Mouse (Mus musculus) left cerebral cortex, adult 11 months (tissue): ENCODE measurements around the gene Ddx51.

Experiments used
- DNase-seq: peaks from one replicate; pipeline ENCODE4 v3.0.0; 2022; ENCODE audit warnings: low spot score

Gene Ddx51

DNA sequence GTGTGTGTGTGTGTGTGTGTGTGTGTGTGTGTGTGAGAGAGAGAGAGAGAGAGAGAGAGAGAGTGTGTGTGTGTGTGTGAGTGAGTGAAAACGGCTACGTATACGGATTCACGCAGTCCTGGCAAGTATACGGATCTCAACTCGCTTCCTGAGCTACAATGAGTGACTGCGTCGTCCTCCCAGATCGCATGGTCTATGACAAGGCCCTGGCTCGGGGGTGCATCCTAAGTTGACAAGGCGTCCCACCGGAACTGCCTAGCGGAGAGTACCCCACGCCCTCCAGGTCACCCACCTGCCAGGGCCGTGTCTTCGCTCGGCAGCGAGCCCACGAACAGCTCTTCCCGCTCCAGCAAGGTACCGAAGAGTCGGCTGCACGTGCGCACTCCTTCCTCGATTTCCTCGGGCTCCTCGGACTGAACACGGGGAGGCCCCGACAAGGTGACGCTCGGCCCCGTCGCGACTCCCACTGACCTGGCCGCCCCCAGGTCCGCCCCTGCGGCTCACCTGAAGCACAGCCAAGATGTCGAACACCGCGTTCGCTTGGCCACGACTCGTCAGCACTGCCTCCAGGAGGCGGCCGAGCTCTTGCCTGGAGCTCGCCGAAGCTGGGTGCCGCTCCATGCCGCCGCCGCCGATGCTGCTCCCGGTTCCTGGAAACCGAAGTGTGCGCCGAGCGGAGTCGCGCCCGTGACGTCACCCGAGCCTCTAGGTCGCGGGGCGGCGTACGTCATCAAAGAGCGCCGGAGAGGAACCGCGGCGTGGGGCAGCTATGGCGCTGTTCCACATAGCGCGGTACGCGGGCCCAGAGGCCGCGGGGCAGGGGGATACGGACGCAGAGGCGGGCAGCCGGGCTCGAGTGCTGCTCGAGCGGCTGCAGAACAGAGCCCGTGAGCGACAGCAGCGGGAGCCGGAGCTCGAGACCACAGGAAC is at the start of gene Ddx51, which contains the start of gene Noc4l:
Ddx51 (plus strand) TSS at position 733 of the 930 bp plus-strand sequence.
Noc4l (minus strand) TSS at position 699 of the 930 bp plus-strand sequence.
- peak; percentile 89 for DNase-seq

DNA sequence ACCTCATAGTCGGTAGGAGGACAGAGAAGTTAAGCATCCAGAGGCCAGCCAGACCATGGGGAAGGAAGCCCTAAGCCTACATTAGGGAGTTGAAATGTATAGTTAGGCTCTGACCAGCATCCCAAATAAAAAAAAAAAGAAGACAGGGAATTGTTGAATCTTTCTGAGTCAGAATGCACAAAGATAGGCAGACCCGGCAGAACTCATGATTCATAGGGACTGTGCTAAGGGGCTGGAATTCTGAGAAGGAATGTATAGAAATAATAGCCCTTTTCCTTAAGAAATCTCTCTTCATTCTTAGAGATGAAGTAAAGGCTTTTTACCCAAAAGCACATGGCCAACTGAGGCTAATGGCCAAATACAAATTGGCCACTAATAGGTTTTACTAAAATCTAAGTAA is 48.9 kb upstream of the Ddx51 start:
- DNase-seq: no peak

GRCm38 (mm10) chr5:110605531-110606221 is 47.6 kb upstream of the Ddx51 start:
- no peak for DNase-seq

- no peak for DNase-seq
Measured at GRCm38 (mm10) chr5:110607767-110608166, 45.5 kb upstream of the Ddx51 start.

DNA sequence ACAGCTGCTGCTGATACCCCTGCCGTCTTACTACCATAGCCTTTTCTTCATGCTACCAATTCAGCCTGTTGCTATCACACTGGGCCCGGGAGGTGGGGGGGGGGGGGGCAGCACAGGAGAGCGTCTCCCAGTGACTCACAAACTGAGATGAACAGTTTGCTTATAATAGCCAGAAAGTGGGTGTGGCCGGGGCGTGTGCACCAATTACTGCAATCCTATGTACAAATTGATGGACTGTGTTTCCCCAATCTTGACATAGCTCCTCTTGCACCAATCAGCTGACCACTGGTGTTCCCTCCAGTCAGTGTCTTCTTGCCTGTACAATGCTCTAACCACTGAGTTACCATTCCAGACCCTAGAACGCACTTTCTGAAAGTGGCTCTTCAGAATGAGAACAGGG is 44.9 kb upstream of the Ddx51 start:
- no peak for DNase-seq

DNA sequence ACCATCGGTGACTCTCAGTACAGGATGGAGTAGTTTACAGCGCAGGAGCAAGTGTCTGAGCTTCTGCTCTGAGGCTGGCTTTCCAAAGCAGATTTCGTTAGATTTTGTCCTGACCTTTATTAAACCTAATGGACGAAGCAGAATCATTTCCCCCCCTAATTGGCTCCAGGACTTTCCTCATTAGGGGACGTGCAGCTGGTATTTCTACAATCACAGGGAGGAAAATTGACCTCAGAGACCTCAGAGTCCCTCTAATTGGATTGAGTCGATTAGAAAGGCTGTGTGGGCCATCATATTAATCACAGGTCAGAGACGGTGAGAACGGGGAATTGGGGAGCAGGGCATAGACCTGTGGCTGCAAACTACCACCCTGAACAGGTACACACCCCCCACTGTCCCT is 44.3 kb upstream of the Ddx51 start:
- no peak for DNase-seq

- no peak for DNase-seq
Measured at GRCm38 (mm10) chr5:110609425-110609824, 43.8 kb upstream of the Ddx51 start.

DNA sequence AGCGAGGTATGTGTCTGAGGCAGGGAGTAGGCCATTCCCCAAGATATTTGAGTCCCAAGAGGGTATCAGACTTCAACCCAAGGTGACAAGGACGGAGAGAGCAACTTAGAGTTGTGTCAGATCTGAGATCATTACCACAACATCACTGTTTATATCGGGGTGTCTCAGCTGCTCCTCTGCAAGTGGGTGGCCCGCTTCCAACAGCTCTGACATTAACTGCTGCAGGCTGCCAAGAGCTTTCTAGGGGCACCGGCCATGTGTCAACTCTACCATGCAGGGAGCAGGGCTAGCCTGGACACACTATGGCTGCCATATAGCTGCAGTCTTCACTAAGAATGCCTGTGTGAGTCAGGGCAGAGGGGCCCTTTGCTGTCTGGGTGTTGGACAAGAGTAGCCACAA is 43.4 kb upstream of the Ddx51 start:
- no peak for DNase-seq

- no peak for DNase-seq
Measured at GRCm38 (mm10) chr5:110610484-110610883, 42.8 kb upstream of the Ddx51 start.

DNA sequence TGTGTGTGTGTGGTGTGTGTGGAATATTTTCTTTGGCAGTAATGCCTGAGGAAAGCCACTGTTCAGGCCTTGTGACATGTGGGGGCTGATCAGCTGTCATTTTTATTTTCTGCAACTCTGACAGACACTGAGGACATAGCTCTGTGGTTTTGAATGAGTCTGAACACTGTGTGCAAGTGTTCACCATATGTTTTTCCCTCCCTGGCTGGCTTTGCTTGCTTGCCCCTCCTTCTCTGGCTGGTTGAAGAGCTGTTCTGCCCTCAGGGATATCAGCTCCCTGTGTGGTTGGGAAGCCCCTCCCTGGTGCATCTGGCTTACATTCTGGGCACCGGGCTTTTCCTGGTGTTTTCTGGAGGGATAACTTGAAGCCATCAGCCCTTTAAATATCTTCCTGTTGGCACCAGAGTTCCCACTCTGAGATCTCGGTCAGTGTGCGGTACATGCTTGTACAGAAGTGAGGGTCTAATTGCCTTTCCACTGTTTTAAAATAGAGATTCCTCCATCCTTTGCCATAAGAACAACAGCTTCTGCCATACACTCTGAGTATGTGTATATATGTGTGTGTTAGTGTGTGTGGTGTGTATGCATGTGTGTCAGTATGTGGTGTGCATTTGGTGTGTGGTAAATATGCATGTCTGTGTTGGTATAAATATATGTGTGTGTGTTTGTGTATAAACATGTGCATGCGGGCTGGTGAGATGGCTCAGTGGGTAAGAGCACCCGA is 41.7 kb upstream of the Ddx51 start:
- DNase-seq: no peak

DNA sequence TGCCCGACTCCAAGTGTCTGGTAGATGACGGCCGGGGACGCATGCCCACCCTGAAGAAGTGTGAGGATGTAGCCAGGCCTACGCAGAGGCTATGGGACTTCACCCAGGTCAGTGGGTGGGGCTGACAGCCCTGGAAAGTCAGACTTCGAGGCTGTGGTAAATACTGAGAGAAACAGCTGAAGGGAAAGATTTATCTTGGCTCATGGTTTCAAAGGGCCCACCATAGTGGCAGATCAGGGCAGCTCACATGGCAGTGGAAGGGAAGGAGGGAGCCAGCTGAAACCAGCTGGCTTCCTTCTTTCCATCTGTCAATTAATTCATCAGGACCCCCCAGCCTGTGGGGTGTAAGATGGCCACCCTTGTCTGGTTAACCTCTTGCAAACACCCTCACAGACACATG is 34.0 kb upstream of the Ddx51 start:
- no peak for DNase-seq

- DNase-seq: no peak
Measured at GRCm38 (mm10) chr5:110624319-110624718, 28.9 kb upstream of the Ddx51 start.

GRCm38 (mm10) chr5:110627351-110627750 is 25.9 kb upstream of the Ddx51 start:
- no peak for DNase-seq

DNA sequence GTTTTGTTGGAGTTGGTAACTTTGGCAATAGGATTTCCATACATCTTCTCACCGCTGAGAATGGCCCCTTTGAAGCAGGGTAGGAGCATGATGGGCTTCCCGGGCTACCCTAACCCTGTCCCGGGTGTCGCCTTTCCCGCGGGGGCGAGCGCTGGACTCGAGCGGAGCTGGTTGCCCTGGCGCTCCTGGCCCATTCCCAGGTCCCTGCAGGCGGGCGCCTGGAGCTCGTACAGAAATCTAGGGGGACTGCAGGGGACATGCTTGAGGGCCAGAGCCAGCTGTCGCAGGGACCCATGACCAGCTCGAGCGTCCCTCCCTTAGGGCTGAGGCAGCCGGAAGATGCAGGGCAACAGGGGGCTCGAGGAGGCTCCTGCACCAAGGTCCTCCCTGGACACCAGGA is 25.1 kb upstream of the Ddx51 start:
- no peak for DNase-seq

DNA sequence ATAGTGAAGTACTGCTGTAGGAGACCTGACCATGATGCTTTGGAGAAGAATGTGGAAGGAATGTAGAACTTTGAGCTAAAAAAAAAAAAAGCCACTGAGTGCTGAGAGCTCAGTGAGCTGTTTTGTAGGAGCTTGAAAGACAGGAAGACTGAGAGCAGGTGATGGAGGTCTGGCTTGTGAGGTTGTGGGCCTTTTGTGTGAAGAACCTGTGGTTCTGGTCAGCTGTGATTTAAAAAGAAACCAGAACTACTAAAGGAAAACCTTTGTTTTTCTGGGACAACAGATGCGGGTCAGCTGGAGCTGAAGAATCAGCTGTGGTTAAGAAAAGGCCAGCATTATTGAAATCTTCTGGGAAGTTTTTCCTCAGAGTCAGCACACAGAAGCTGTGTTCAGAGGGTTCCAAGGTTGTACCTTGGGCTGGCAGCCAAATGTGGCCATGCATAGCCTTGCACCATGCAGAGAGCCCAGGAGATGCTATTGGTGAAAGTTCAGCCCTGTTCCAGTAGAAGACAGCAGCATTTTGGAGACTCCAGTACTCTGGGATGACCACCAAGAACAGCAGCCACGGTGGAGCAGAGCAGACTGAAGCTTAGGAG is 23.6 kb upstream of the Ddx51 start:
- no peak for DNase-seq

DNA sequence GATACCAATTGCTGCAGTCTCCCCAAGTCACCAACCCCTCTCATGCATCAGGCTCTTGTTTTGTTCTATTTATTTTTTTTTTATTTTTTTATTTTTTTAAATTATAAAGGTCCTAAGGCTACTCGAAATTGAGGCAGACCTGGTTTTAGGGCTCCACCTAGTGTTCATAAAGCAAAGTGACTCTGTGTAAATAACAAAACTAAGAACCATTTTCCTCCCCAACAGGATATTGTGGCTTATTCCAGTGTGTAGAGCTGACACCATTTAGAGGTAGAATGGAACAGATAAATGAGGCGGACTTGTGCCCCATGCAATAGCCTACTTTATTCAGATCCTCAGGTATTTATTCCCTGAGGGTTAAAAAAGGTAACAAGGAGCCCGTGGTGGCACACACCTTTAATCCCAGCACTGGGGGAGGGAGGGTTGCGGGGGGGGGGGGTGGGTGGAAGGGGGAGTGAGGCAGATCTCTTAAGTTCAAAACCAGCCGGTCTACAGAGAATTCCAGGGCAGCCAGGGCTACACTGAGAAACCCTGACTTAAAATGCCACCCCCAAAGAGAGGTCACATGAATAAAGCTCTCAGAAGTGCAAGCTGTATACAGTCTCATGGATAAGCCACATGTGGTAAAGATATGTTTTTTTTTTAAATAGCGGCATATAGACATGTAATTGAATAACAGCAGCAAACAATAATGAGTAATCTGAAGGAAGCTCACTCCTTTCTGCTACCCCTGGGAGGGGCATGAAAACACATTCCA is 17.1 kb upstream of the Ddx51 start:
- no peak for DNase-seq

DNA sequence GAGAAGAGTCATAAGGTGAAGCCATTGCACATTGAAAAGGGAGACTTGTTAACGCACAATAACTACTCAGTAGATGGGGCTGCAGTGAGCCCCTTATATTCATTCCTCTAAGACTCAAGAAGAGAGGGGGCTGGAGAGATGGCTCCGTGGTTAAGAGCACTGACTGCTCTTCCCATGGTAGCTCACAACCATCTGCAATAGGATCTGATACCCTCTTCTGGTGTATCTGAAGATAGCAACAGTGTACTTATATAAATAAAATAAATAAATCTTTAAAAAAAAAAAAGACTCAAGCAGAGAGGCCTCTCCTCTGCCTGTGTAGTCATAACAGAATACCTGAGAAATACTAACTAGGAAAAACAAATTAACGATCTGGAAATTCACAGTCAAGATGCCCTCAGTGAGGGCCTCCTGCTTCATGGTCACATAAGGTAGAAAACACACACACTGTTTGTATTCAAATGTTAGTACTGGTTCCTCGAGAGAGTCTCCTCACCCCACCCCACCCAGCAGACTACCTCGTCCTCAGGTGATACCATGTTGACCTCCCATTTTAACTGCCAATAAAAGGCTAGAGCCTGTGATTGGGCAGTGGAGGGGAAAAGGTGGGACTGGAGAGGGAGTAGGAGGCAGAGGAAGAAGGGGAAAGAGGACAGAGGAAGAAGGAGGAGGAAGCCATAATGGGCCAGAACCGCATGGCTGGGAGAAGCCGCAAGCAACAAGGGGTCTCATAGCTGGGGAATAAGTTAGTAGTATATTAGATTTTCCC is 14.8 kb upstream of the Ddx51 start:
- no peak for DNase-seq

- peak; percentile 67 for DNase-seq
Measured at GRCm38 (mm10) chr5:110639459-110639858, 13.8 kb upstream of the Ddx51 start.

GRCm38 (mm10) chr5:110646377-110646776 is 6.9 kb upstream of the Ddx51 start:
- DNase-seq: no peak

- no peak for DNase-seq
Measured at GRCm38 (mm10) chr5:110653686-110654085, 435 bp downstream of the Ddx51 start.

DNA sequence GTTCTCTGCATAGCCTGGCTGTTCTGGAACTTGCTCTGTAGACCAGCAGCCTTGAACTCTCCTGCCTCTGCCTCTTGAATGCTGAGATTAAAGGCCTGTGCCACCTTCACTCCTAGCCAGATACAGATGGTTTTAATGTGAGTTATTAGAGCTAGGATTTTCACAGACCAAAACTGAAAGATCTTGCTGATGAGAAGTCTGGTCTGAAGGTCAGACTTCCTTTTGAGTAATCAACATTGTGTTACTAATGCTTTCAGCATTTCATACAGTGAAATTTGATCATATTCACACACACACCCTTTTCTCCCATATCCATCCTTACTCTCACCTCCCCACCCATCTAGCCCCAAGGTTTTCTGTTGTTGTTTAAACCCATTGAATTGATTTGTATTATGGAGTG is 6.4 kb downstream of the Ddx51 start:
- no peak for DNase-seq
